Mouse (Mus musculus) heart, postnatal 0 days (tissue): ENCODE measurements around the gene Vav3.

Experiments used
- CTCF ChIP-seq: IDR thresholded peaks from 2 replicates; pipeline ENCODE4 v1.5.1; 2016; ENCODE audit warnings: antibody characterized with exemption, control low read depth, low read depth
- EP300 ChIP-seq: IDR thresholded peaks from 2 replicates; pipeline ENCODE4 v1.6.1; 2016; ENCODE audit warnings: antibody characterized with exemption, low read depth

GRCm38 (mm10) chr3:109456340-109456739 lies 115.9 kb downstream of the Vav3 start:
- TF ChIP-seq CTCF (no peak), EP300 (no peak)
